Mouse (Mus musculus): Measurements from ENCODE around the gene Spry1. TPM values are rescaled to one million over a fixed set of nuclear protein-coding genes. Genes with fewer than 3 reads are reported as not detected.
"Not testable (repeated sequence)": the region's sequence is repeated elsewhere in the genome, so short reads cannot be mapped to it uniquely, and the experiment has no call there.

Spry1 gene
- 21.8 and 26.4 TPM in 2 replicates for total RNA-seq (2014; rRNA removed)
- polyA plus RNA-seq (2015; fragmentation: Nextera tagmentation; extraction: Ambion mirVana): 7.2 and 7.8 TPM in 2 replicates

- peak within 1 kb of the TSS; percentile 72 for H3K4me3 ChIP-seq (ENCODE audit: low read depth, low read length)
- H3K9me3 ChIP-seq (ENCODE audit: low read length): no peaks in the 10 kb centered on the region
- H3K4me1 ChIP-seq (ENCODE audit: insufficient read depth): peaks cover 4% of the 10 kb centered on the region; the same call in 1 of the 2 replicates
- peak within 1 kb of the TSS; percentile 85 for H3K27ac ChIP-seq (ENCODE audit: low read depth, low read length)
- peak; percentile 93 for ATAC-seq
- no peaks in the 10 kb centered on the region for H3K27me3 ChIP-seq (ENCODE audit: insufficient read depth, low read length)
- peak within 1 kb of the TSS; percentile 80 for H3K4me2 ChIP-seq (ENCODE audit: low read depth)
- 2% methylated on average over 38 of the region's 38 CpGs for WGBS
- TF ChIP-seq CTCF (IDR thresholded peaks at IDR 0.05; ENCODE audit: low read depth): peak; percentile 22; the same call in 1 of the 2 replicates
- peak; percentile 96 for DNase-seq
- H3K36me3 ChIP-seq (ENCODE audit: insufficient read depth): peaks cover 13% of the 10 kb centered on the region
- H3K9ac ChIP-seq: peak within 1 kb of the TSS; percentile 70
Observed at GRCm38 (mm10) chr3:37639690-37640089, at the start of gene Spry1. Gene Spry1, plus strand, starts transcription at chr3:37639947.

- Histone ChIP-seq H3K36me3 (ENCODE audit: insufficient read depth) (no peaks in the 10 kb centered on the region), H3K27ac (ENCODE audit: low read depth, low read length) (no peak overlapping the region), H3K4me1 (ENCODE audit: insufficient read depth) (no peaks in the 10 kb centered on the region), H3K4me2 (ENCODE audit: low read depth) (no peak overlapping the region), H3K27me3 (ENCODE audit: insufficient read depth, low read length) (no peaks in the 10 kb centered on the region), H3K9me3 (ENCODE audit: low read length) (no peaks in the 10 kb centered on the region), H3K4me3 (ENCODE audit: low read depth, low read length) (no peak overlapping the region), H3K9ac (no peak overlapping the region)
- TF ChIP-seq CTCF (IDR thresholded peaks at IDR 0.05; ENCODE audit: low read depth): no peak
- 62% methylated on average over 10 of the region's 10 CpGs for WGBS
- DNase-seq: no peak
- ATAC-seq: no peak
Observed at GRCm38 (mm10) chr3:37595721-37596120, 44.0 kb upstream of the Spry1 start.

- Histone ChIP-seq H3K4me3 (ENCODE audit: low read depth, low read length) (no peak overlapping the region), H3K27me3 (ENCODE audit: insufficient read depth, low read length) (no peaks in the 10 kb centered on the region), H3K27ac (ENCODE audit: low read depth, low read length) (no peak overlapping the region), H3K9ac (no peak overlapping the region), H3K4me1 (ENCODE audit: insufficient read depth) (no peaks in the 10 kb centered on the region), H3K4me2 (ENCODE audit: low read depth) (no peak overlapping the region), H3K36me3 (ENCODE audit: insufficient read depth) (no peaks in the 10 kb centered on the region), H3K9me3 (ENCODE audit: low read length) (no peaks in the 10 kb centered on the region)
- no peak for TF ChIP-seq CTCF (IDR thresholded peaks at IDR 0.05; ENCODE audit: low read depth)
- 77% methylated on average over 6 of the region's 6 CpGs for WGBS
- ATAC-seq (no peak), DNase-seq (no peak)
Observed at GRCm38 (mm10) chr3:37596519-37596918, 43.2 kb upstream of the Spry1 start.

- ATAC-seq: no peak
- H3K4me1 ChIP-seq (ENCODE audit: insufficient read depth): no peaks in the 10 kb centered on the region
- no peak for DNase-seq
Observed at GRCm38 (mm10) chr3:37597200-37597599, 42.5 kb upstream of the Spry1 start.

GRCm38 (mm10) chr3:37599641-37600040, 40.1 kb upstream of the Spry1 start:
- H3K9me3 ChIP-seq (ENCODE audit: low read length); DNase-seq; H3K27me3 ChIP-seq (ENCODE audit: insufficient read depth, low read length); H3K9ac ChIP-seq; H3K4me3 ChIP-seq (ENCODE audit: low read depth, low read length); H3K4me2 ChIP-seq (ENCODE audit: low read depth); H3K27ac ChIP-seq (ENCODE audit: low read depth, low read length); ATAC-seq; H3K36me3 ChIP-seq (ENCODE audit: insufficient read depth); H3K4me1 ChIP-seq (ENCODE audit: insufficient read depth): not testable (repeated sequence)
- 94% methylated on average over 14 of the region's 14 CpGs for WGBS

More at GRCm38 (mm10) chr3:37597200-37597599, 42.5 kb upstream of the Spry1 start:
- WGBS: 88% methylated on average over 5 of the region's 5 CpGs
- Histone ChIP-seq H3K9ac (no peak overlapping the region), H3K36me3 (ENCODE audit: insufficient read depth) (no peaks in the 10 kb centered on the region), H3K9me3 (ENCODE audit: low read length) (no peaks in the 10 kb centered on the region), H3K4me3 (ENCODE audit: low read depth, low read length) (no peak overlapping the region), H3K27me3 (ENCODE audit: insufficient read depth, low read length) (no peaks in the 10 kb centered on the region), H3K27ac (ENCODE audit: low read depth, low read length) (no peak overlapping the region), H3K4me2 (ENCODE audit: low read depth) (no peak overlapping the region)
- no peak for TF ChIP-seq CTCF (IDR thresholded peaks at IDR 0.05; ENCODE audit: low read depth)

GRCm38 (mm10) chr3:37602356-37602755, 37.4 kb upstream of the Spry1 start:
- Histone ChIP-seq H3K4me2 (ENCODE audit: low read depth) (no peak overlapping the region), H3K4me3 (ENCODE audit: low read depth, low read length) (no peak overlapping the region), H3K4me1 (ENCODE audit: insufficient read depth) (0 out of 2 replicates have a peak, but pooled peaks cover 4% of the 10 kb centered on the region), H3K9me3 (ENCODE audit: low read length) (no peaks in the 10 kb centered on the region), H3K9ac (no peak overlapping the region), H3K27me3 (ENCODE audit: insufficient read depth, low read length) (no peaks in the 10 kb centered on the region), H3K27ac (ENCODE audit: low read depth, low read length) (no peak overlapping the region), H3K36me3 (ENCODE audit: insufficient read depth) (no peaks in the 10 kb centered on the region)
- DNase-seq (no peak), ATAC-seq (no peak)
- 98% methylated on average over 9 of the region's 9 CpGs for WGBS
- TF ChIP-seq CTCF (IDR thresholded peaks at IDR 0.05; ENCODE audit: low read depth): no peak

GRCm38 (mm10) chr3:37602890-37603289, 36.9 kb upstream of the Spry1 start:
- TF ChIP-seq CTCF (IDR thresholded peaks at IDR 0.05; ENCODE audit: low read depth): no peak
- WGBS: 89% methylated on average over 7 of the region's 7 CpGs

More at GRCm38 (mm10) chr3:37602890-37603289, 36.9 kb upstream of the Spry1 start:
- Histone ChIP-seq H3K27ac (ENCODE audit: low read depth, low read length) (no peak overlapping the region), H3K36me3 (ENCODE audit: insufficient read depth) (no peaks in the 10 kb centered on the region), H3K4me2 (ENCODE audit: low read depth) (no peak overlapping the region), H3K9me3 (ENCODE audit: low read length) (no peaks in the 10 kb centered on the region), H3K4me1 (ENCODE audit: insufficient read depth) (0 out of 2 replicates have a peak, but pooled peaks cover 4% of the 10 kb centered on the region), H3K9ac (no peak overlapping the region), H3K27me3 (ENCODE audit: insufficient read depth, low read length) (no peaks in the 10 kb centered on the region), H3K4me3 (ENCODE audit: low read depth, low read length) (no peak overlapping the region)
- ATAC-seq: no peak
- DNase-seq: no peak
